Mouse (Mus musculus) kidney, adult 2 months (tissue): Measurements from ENCODE around the gene Olfr535. TPM values are rescaled to one million over a fixed set of nuclear protein-coding genes. Genes with fewer than 3 reads are reported as not detected.

Experiments
- DNase-seq: peaks from one replicate; pipeline ENCODE4 v3.0.0; 2021
- H3K27ac ChIP-seq: fragments of 200-500 bp; 2 replicates; pipeline ENCODE4 v1.5.1; 2012; ENCODE audit warnings: low read depth, low read length, control low read depth, inconsistent platforms; ENCODE audit not compliant: insufficient read depth
- H3K27me3 ChIP-seq: fragments of 200-500 bp; replicated peaks from 2 replicates; pipeline ENCODE4 v1.6.1; 2012; ENCODE audit warnings: mild to moderate bottlenecking, moderate library complexity, low read length, inconsistent platforms; ENCODE audit not compliant: control insufficient read depth, insufficient read depth
- H3K36me3 ChIP-seq: fragments of 200-500 bp; 2 replicates; pipeline ENCODE4 v1.6.1; 2012; ENCODE audit warnings: mild to moderate bottlenecking, moderate library complexity, low read length, inconsistent platforms; ENCODE audit not compliant: control insufficient read depth, insufficient read depth
- H3K4me1 ChIP-seq: fragments of 200-500 bp; 2 replicates; pipeline ENCODE4 v1.6.1; 2011; ENCODE audit warnings: low read length; ENCODE audit not compliant: control insufficient read depth, insufficient read depth
- H3K4me3 ChIP-seq: fragments of 200-500 bp; 2 replicates; pipeline ENCODE4 v1.5.1; 2011; ENCODE audit warnings: mild to moderate bottlenecking, low read depth, low read length, control low read depth; ENCODE audit not compliant: insufficient read depth
- CTCF ChIP-seq: fragments of 200-500 bp; conservative IDR thresholded peaks from 2 replicates; pipeline ENCODE4 v1.5.1; 2011; ENCODE audit warnings: low read depth, mild to moderate bottlenecking, control low read depth, low read length, moderate library complexity, mixed read lengths; ENCODE audit not compliant: insufficient read depth, insufficient read length
- POLR2A ChIP-seq: fragments of 200-500 bp; IDR thresholded peaks from one replicate; pipeline ENCODE4 v1.6.1; 2011; ENCODE audit warnings: low read depth, low read length, control low read depth
- WGBS: fragments of 180-500 bp; shearing (Covaris S2); methylation state at CpG from one replicate; pipeline ENCODE4 v1.1.7; 2018; 5-methylcytosine and 5-hydroxymethylcytosine counted together
- polyA plus RNA-seq: library from polyadenylated mRNA; depleted of rRNA; stranded (reverse); fragments of >200 nt; gene quantifications from 2 replicates; pipeline ENCODE4 v1.2.3, GENCODE M21; 2012; rRNA removed

Olfr535 gene
- polyA plus RNA-seq, 1 experiment: not detected

DNA sequence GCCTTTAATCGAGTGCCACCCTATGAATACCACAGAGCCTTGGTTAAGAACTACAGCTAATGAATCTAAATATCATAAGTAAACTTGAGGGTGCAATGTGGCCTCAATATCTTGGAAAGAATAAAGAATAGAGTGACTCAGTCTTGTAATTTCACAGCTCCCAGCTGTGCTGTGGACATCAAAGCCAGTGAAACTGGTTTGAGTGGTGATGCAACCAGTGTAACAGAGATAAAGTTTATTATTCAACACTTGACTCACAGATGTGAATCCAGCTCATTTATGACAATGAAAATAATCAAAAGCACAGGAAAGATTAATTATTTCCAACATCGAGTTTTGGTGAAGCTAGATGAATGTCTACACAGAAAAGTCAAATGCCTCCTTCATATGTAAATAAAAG, 55.7 kb downstream of the Olfr535 start:
- DNase-seq: no peak
- 75% methylated on average over 2 of the region's 2 CpGs for WGBS
- no peak overlapping the region for H3K27ac ChIP-seq
- no peak for TF ChIP-seq POLR2A
- TF ChIP-seq CTCF: no peak
- no peak overlapping the region for H3K4me3 ChIP-seq
- no peaks in the 10 kb centered on the region for H3K27me3 ChIP-seq
- H3K4me1 ChIP-seq: no peaks in the 10 kb centered on the region
- H3K36me3 ChIP-seq: no peaks in the 10 kb centered on the region

Other genes with a start within 250 kb of the Olfr535 start
- gene 5830411N06Rik, start 236.9 kb upstream of the Olfr535 start, polyA plus RNA-seq: 0.11 TPM in 2 replicates
- not detected in 2 replicates for gene Olfr525, start 163.4 kb upstream of the Olfr535 start, polyA plus RNA-seq
- not detected in 2 replicates for gene Olfr527, start 150.2 kb upstream of the Olfr535 start, polyA plus RNA-seq
- 0.05 TPM in 1 of 2 replicates, not detected in the other for gene Olfr60, start 122.5 kb upstream of the Olfr535 start, polyA plus RNA-seq
- gene Olfr530, start 107.9 kb upstream of the Olfr535 start, polyA plus RNA-seq: not detected in 2 replicates
- gene Olfr531, start 81.3 kb upstream of the Olfr535 start, polyA plus RNA-seq: not detected in 2 replicates
- not detected in 2 replicates for gene Olfr532, start 62.6 kb upstream of the Olfr535 start, polyA plus RNA-seq
- not detected in 2 replicates for gene Olfr533, start 20.8 kb upstream of the Olfr535 start, polyA plus RNA-seq
- not detected in 2 replicates for gene Olfr536, start 23.2 kb downstream of the Olfr535 start, polyA plus RNA-seq
- gene Olfr538, start 83.7 kb downstream of the Olfr535 start, polyA plus RNA-seq: not detected in 2 replicates
- not detected in 2 replicates for gene Olfr46, start 117.1 kb downstream of the Olfr535 start, polyA plus RNA-seq
- gene Olfr61, start 144.8 kb downstream of the Olfr535 start, polyA plus RNA-seq: not detected in 2 replicates
- not detected in 2 replicates for gene Olfr53, start 162.2 kb downstream of the Olfr535 start, polyA plus RNA-seq
- gene Olfr539, start 175.7 kb downstream of the Olfr535 start, polyA plus RNA-seq: not detected in 2 replicates
- gene Olfr45, start 197.7 kb downstream of the Olfr535 start, polyA plus RNA-seq: not detected in 2 replicates
- not detected in 2 replicates for gene Olfr541, start 213.1 kb downstream of the Olfr535 start, polyA plus RNA-seq